ENCODE assay signal across 8 mouse cellular contexts in genomic region chr5:136919546-136920301, GRCm38 (mm10). TPM values are rescaled to one million over a fixed set of nuclear protein-coding genes. Genes with fewer than 3 reads are reported as not detected.
DNase-seq lines count a peak whose midpoint lies in the region; ATAC-seq and TF ChIP-seq lines count a peak whose summit lies in the region.

No protein-coding gene starts in this region.

- H3K36me3 ChIP-seq in thymus, adult 2 months (ENCODE audit: control insufficient read depth, insufficient read depth, low read length), result no peaks in the 10 kb centered on the region
- no peaks in the 10 kb centered on the region; the same call in 1 of the 2 replicates for H3K36me3 ChIP-seq in hindbrain, embryonic 13.5 days
- H3K36me3 ChIP-seq in midbrain, embryonic 15.5 days (replicated peaks), result 0 out of 2 replicates have a peak, but pooled peaks cover under 1% of the 10 kb centered on the region

- TF ChIP-seq CTCF in thymus, adult 2 months (IDR thresholded peaks at IDR 0.05; ENCODE audit: borderline replicate concordance, control insufficient read depth, extremely low read depth, insufficient read depth, low read length, poor library complexity), result no peak

- no peak for DNase-seq in frontal cortex, postnatal 10 days (ENCODE audit: low spot score in 2 of 2)
- peak; percentile 11 for DNase-seq in thymus, adult 2 months
- no peak for DNase-seq in thymus, adult 18-20 months
- DNase-seq in left cerebral cortex, adult 9 months (ENCODE audit: low spot score in 2 of 2), result no peak
- no peak for DNase-seq in layer of hippocampus, adult 9-11 months

- H3K4me1 ChIP-seq in thymus, adult 2 months (replicated peaks; ENCODE audit: control insufficient read depth, insufficient read depth, low read length), result peaks cover 5% of the 10 kb centered on the region
- H3K4me1 ChIP-seq in hindbrain, embryonic 13.5 days (replicated peaks), result peaks cover 7% of the 10 kb centered on the region
- H3K4me1 ChIP-seq in midbrain, embryonic 15.5 days, result peaks cover 5% of the 10 kb centered on the region

- H3K4me2 ChIP-seq in hindbrain, embryonic 13.5 days, result peak overlapping the region; percentile 74
- peak overlapping the region; percentile 74 for H3K4me2 ChIP-seq in midbrain, embryonic 15.5 days

- H3K9me3 ChIP-seq in hindbrain, embryonic 13.5 days, result no peaks in the 10 kb centered on the region
- H3K9me3 ChIP-seq in midbrain, embryonic 15.5 days, result no peaks in the 10 kb centered on the region

- H3K9ac ChIP-seq in hindbrain, embryonic 13.5 days, result peak overlapping the region; percentile 78
- peak overlapping the region; percentile 71 for H3K9ac ChIP-seq in midbrain, embryonic 15.5 days

- peak overlapping the region; percentile 96 for H3K4me3 ChIP-seq in thymus, adult 2 months (ENCODE audit: control insufficient read depth, insufficient read depth, low read length)
- H3K4me3 ChIP-seq in hindbrain, embryonic 13.5 days, result peak overlapping the region; percentile 54
- H3K4me3 ChIP-seq in midbrain, embryonic 15.5 days, result peak overlapping the region; percentile 66

- WGBS in thymus, adult 2 months, result 29% methylated on average over 17 of the region's 18 CpGs
- 23% methylated on average over 18 of the region's 18 CpGs for WGBS in hindbrain, embryonic 13.5 days
- WGBS in midbrain, embryonic 15.5 days, result 25% methylated on average over 18 of the region's 18 CpGs

- H3K27me3 ChIP-seq in thymus, adult 2 months (ENCODE audit: control insufficient read depth, insufficient read depth, low read length), result no peaks in the 10 kb centered on the region
- no peaks in the 10 kb centered on the region for H3K27me3 ChIP-seq in hindbrain, embryonic 13.5 days
- no peaks in the 10 kb centered on the region for H3K27me3 ChIP-seq in midbrain, embryonic 15.5 days (replicated peaks)

- no peak for TF ChIP-seq POLR2A in thymus, adult 2 months (IDR thresholded peaks at IDR 0.05; ENCODE audit: control insufficient read depth, extremely low read depth, insufficient read depth, low read length, poor library complexity)

- 0 out of 2 replicates have a peak, but pooled peaks have one; percentile 5 for ATAC-seq in frontal cortex, adult (ENCODE audit: low TSS enrichment)
- 0 out of 2 replicates have a peak, but pooled peaks have one; percentile 16 for ATAC-seq in hindbrain, embryonic 13.5 days (ENCODE audit: low FRiP score)
- peak; percentile 19 for ATAC-seq in midbrain, embryonic 15.5 days (replicated peaks)

- H3K27ac ChIP-seq in thymus, adult 2 months (ENCODE audit: control insufficient read depth, insufficient read depth, low read length), result no peak overlapping the region
- H3K27ac ChIP-seq in hindbrain, embryonic 13.5 days, result no peak overlapping the region
- no peak overlapping the region for H3K27ac ChIP-seq in midbrain, embryonic 15.5 days

RNA-seq across cellular contexts. Expression of gene Ift22, which starts 11.8 kb away (rescaled TPM):
- polyA plus RNA-seq in thymus, adult 2 months (2012; rRNA removed), result 7.7 and 9.4 TPM in 2 replicates
- polyA plus RNA-seq in hindbrain, embryonic 13.5 days (2015; fragmentation: Nextera tagmentation; extraction: Ambion mirVana), result 118 and 125 TPM in 2 replicates
- polyA plus RNA-seq in midbrain, embryonic 15.5 days (2015; fragmentation: Nextera tagmentation; extraction: Ambion mirVana), result 125 and 132 TPM in 2 replicates

RNA-seq across cellular contexts. Expression of gene Fis1, which starts 33.4 kb away (rescaled TPM):
- polyA plus RNA-seq in thymus, adult 2 months (2012; rRNA removed), result 181 and 214 TPM in 2 replicates
- polyA plus RNA-seq in hindbrain, embryonic 13.5 days (2015; fragmentation: Nextera tagmentation; extraction: Ambion mirVana), result 398 and 404 TPM in 2 replicates
- 357 and 367 TPM in 2 replicates for polyA plus RNA-seq in midbrain, embryonic 15.5 days (2015; fragmentation: Nextera tagmentation; extraction: Ambion mirVana)

RNA-seq across cellular contexts. Expression of gene Col26a1, which starts 36.7 kb away (rescaled TPM):
- 0.22 and 0.66 TPM in 2 replicates for polyA plus RNA-seq in thymus, adult 2 months (2012; rRNA removed)
- 30.2 and 33.8 TPM in 2 replicates for polyA plus RNA-seq in hindbrain, embryonic 13.5 days (2015; fragmentation: Nextera tagmentation; extraction: Ambion mirVana)
- 31.6 and 34.3 TPM in 2 replicates for polyA plus RNA-seq in midbrain, embryonic 15.5 days (2015; fragmentation: Nextera tagmentation; extraction: Ambion mirVana)

RNA-seq across cellular contexts. Expression of gene Cldn15, which starts 46.7 kb away (rescaled TPM):
- polyA plus RNA-seq in thymus, adult 2 months (2012; rRNA removed), result 3.8 and 9.4 TPM in 2 replicates
- 0.21 and 0.35 TPM in 2 replicates for polyA plus RNA-seq in hindbrain, embryonic 13.5 days (2015; fragmentation: Nextera tagmentation; extraction: Ambion mirVana)
- 0.18 and 0.36 TPM in 2 replicates for polyA plus RNA-seq in midbrain, embryonic 15.5 days (2015; fragmentation: Nextera tagmentation; extraction: Ambion mirVana)

Comparison
In these comparisons a context has a peak if more than half of its experiments do, and no peak if none do; other contexts are left out.
1. RNA of gene Ift22, which starts 11.8 kb away (polyA plus RNA-seq): 118 to 125 TPM in hindbrain, embryonic 13.5 days and 125 to 132 TPM in midbrain, embryonic 15.5 days; 7.7 to 9.4 TPM in thymus, adult 2 months; every median in the first group is over 10 times any median in the second.
2. RNA of gene Col26a1, which starts 36.7 kb away (polyA plus RNA-seq): 31.6 to 34.3 TPM in midbrain, embryonic 15.5 days and 30.2 to 33.8 TPM in hindbrain, embryonic 13.5 days; 0.22 to 0.66 TPM in thymus, adult 2 months; every median in the first group is over 10 times any median in the second.
3. Peak in every context shown above with its lines, with median percentiles within 50 percentile points of each other: ATAC-seq and H3K4me3 ChIP-seq.